Mouse (Mus musculus) thymus, postnatal 10 days (tissue): Measurements from ENCODE around the gene Numa1.
"Not testable (repeated sequence)": the region's sequence is repeated elsewhere in the genome, so short reads cannot be mapped to it uniquely, and the experiment has no call there.

Experiments used
- DNase-seq, 2 experiments: peaks; one replicate each; pipeline ENCODE4 v3.0.0; 2021; ENCODE audit warnings: low spot score in 2 of 2

Gene Numa1

GRCm38 (mm10) chr7:101936996-101937395 is 3.1 kb downstream of the Numa1 start:
- DNase-seq = no peak

- no peak for DNase-seq
Measured at GRCm38 (mm10) chr7:101937569-101937968, 3.7 kb downstream of the Numa1 start.

GRCm38 (mm10) chr7:101938348-101938747 is 4.4 kb downstream of the Numa1 start:
- DNase-seq = no peak

DNA sequence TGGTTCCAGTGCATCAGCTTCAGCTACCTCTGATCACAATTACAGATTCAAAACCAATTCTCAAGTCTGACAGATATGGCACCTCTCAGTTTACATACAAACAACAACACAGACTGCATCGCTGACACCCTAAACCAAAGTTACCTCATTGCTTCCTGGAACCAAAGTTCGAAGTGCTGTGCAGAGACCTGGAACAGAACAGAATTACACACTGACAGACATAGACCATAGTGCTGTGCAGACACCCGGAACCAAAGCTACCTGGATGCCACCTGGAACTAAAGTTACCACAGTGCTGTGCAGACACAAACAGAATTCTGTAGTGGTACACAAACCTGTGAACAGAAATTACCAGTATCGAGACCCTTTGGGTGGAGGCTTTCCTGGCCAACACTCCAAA is 5.8 kb downstream of the Numa1 start:
- no peak for DNase-seq

DNA sequence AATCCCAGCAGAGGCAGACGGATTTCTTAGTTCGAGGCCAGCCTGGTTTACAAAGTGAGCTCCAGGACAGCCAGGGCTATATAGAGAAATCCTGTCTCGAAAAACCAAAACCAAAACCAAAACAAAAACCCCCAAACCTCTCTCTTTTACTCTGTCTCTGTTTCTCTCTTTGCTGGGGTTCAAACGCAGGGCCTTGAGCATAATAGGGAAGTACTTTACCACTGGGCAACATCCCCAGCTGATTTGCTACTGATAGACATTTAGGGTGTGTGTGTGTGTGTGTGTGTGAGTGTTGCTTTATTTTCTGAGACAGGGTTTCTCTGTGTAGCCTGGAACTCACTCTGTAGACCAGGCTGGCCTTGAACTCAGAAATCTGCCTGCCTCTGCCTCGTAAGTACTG is 15.1 kb downstream of the Numa1 start:
- DNase-seq = not testable (repeated sequence)

DNA sequence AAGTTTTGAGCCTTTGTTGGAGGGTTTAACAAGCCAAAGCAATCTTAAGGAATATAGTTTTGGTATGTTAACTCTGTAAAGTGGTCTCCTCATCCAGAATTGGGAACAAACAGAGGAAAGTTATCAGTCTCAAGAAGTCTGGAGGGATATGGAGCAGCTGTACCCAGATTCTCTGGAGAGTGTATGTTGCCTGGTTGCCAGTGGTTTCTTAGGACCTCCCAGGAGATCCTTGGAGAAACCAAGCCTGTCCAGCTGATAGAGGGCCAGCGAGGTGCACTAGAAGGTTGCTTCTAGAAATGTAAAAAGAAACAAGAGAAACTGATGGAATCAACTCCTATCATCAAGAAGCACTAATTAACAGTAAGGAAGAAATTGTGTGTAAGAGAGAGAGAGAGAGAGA is 17.7 kb downstream of the Numa1 start:
- DNase-seq = no peak

DNA sequence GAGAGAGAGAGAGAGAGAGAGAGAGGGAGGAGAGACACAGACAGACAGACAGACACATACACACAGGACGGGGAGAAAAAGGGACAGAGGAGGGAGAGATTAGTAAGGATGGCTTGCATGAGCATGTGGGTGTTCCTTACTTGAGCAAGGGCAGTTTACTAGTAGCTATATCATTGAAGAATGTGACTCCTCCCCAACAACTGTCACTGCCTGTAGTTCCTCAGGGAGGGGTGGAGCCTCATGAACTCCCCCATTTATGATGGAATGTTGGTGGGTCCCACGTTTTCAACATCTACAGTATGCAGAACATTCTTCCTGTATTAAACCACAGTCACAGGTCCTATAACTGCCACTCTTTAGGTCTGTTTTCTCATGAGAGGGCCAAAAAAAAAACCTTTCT is 18.2 kb downstream of the Numa1 start:
- DNase-seq = no peak

DNA sequence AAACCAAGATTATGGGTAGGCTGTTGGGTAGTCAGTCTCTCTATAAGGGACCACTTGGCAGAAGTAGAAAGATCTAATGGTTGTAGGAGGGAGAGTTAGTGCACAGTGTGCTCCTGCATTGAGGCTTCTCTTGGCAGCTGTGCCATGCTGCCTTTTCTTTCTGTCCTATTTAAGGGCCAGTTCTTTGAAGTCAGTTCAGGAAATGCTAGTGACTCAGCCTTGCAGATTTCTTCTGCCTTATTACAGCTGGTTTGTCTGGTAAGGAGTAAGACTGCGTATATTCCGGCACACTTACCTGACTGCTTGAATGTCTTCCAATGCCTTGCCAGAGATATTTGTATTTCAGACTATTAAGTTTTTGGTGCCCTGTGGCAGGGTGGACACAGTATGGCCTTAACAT is 20.3 kb downstream of the Numa1 start:
- DNase-seq = no peak

DNA sequence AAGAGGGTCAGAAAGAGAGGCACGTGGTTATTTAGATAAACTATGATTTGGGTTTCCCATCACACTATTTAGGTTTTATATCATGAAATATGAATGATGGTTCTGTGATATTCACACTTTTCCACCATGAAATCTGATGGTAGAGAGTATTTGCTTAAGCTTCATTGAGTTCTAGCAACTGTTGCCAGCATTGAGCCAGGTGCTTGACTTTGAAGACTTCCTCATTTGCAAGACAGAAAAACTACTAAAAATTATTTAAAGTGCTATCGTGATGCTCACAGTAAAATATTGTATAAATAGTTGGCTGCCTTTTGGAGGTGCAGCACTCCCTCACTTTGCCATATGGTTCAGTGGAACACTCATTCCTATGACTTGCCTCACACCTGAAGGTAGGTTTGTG is 21.4 kb downstream of the Numa1 start:
- no peak for DNase-seq

DNA sequence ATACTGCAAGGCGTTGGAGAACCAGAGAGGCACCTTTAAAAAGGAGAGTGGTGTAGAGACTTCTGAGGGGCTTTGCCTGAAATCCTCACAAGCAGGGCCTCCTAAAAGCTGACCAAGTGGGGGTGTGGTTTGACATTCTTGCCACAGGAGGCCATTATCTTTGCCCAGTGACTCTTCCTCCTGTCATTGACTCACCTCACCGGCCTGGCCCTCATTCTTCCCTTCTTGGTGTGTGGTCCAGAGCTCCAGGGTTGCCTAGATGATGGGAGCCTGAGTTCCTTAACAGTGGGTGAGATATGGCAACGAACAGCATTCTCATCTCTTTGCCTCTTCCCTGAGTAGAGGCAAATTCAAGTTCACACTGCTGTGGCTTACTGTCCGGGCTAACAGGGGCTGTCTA is 22.0 kb downstream of the Numa1 start:
- no peak for DNase-seq

DNA sequence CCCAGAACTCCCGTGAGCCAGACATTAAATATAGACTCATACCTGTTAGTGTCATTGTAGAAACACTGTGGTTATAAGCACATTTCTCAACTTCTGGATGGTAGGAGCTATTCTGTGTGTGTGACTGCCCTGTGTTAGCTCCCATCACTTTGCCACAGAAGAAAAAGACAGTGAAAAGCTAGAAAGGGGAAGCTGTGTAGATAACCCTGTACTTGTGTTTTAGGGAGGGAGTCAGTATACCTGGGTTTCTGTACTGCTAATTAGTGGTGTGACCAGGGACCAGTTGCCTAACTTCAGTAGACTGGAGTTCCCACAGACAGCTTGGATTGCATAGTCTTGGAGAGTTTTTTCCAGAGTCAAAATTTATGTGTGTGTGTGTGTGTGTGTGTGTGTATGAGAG is 22.6 kb downstream of the Numa1 start:
- no peak for DNase-seq

- DNase-seq = no peak
Measured at GRCm38 (mm10) chr7:101956911-101957310, 23.0 kb downstream of the Numa1 start.

- DNase-seq = no peak
Measured at GRCm38 (mm10) chr7:101962829-101963228, 28.9 kb downstream of the Numa1 start.

DNA sequence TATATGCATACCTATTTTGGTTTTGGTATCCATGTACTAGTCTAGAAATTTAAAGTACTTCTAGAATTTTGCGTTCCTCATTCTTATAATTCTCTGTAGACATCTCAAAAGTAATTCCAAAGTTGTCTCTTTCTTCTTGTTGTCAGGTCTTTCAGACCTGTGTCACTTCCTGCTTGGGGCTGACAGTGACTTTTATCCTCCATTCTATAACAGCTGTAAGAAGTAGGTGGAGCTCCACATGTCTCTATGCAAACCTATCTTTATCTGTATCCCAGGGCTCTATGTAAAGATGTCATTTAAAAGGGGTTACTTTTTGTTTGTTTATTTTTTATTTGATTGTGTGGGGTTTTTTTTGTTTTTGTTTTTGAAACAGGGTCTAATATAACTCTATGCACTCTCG is 29.7 kb downstream of the Numa1 start:
- DNase-seq = peak in 1 of 2 experiments; percentile 29

- no peak for DNase-seq
Measured at GRCm38 (mm10) chr7:101964551-101964950, 30.6 kb downstream of the Numa1 start.

GRCm38 (mm10) chr7:101965606-101966005 is 31.7 kb downstream of the Numa1 start:
- no peak for DNase-seq

- no peak for DNase-seq
Measured at GRCm38 (mm10) chr7:101967256-101967655, 33.3 kb downstream of the Numa1 start.

GRCm38 (mm10) chr7:101968751-101969150 is 34.8 kb downstream of the Numa1 start:
- DNase-seq = no peak

- peak; percentile 72 to 80 for DNase-seq
Measured at GRCm38 (mm10) chr7:101969694-101970428, 36.0 kb downstream of the Numa1 start.

GRCm38 (mm10) chr7:101970429-101970775 is 36.5 kb downstream of the Numa1 start:
- peak; percentile 64 to 70 for DNase-seq

DNA sequence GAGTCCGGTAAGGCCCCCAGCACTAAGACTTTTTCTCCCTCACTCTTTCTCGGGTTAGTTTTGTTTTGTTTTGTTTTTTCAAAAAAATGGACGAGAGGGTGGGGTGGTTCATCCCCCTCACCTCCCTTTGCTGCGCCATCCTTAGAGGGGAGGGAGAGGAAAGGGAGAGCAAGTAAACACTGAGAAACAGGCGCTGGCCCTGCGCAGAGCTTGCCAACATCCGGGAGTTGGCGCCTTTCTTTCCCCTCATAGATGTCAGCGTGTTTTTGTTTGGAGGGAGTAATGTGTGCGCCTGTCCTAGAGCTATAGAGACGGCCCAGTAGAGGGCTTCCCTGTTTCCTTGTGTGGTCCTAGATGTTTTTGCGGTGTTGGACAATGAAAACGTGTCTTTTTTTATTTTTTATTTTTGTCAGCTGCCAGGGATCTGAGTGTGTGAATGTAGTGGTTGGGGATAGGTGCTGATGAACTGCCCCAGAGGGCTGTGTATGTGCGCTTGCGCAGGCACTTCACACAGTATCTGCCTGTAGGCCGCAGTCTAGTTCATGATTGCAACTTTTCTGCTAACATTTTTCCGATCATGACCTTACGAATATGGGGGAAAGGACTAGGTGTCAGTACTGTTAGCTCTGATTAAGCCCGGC is 37.0 kb downstream of the Numa1 start:
- peak; percentile 54 to 55 for DNase-seq

- DNase-seq = no peak
Measured at GRCm38 (mm10) chr7:101971721-101972120, 37.8 kb downstream of the Numa1 start.

GRCm38 (mm10) chr7:101973730-101974129 is 39.8 kb downstream of the Numa1 start:
- DNase-seq = no peak

GRCm38 (mm10) chr7:101974505-101974904 is 40.6 kb downstream of the Numa1 start:
- DNase-seq = no peak
